Mouse (Mus musculus) kidney, adult 2 months (tissue): ENCODE results near the gene Olfr247. TPM values are rescaled to one million over a fixed set of nuclear protein-coding genes. Genes with fewer than 3 reads are reported as not detected.

Experiments used
- DNase-seq: peaks from one replicate; pipeline ENCODE4 v3.0.0; 2021
- H3K27ac ChIP-seq: fragments of 200-500 bp; 2 replicates; pipeline ENCODE4 v1.5.1; 2012; ENCODE audit warnings: low read depth, low read length, control low read depth, inconsistent platforms; ENCODE audit not compliant: insufficient read depth
- H3K27me3 ChIP-seq: fragments of 200-500 bp; replicated peaks from 2 replicates; pipeline ENCODE4 v1.6.1; 2012; ENCODE audit warnings: mild to moderate bottlenecking, moderate library complexity, low read length, inconsistent platforms; ENCODE audit not compliant: control insufficient read depth, insufficient read depth
- H3K36me3 ChIP-seq: fragments of 200-500 bp; 2 replicates; pipeline ENCODE4 v1.6.1; 2012; ENCODE audit warnings: mild to moderate bottlenecking, moderate library complexity, low read length, inconsistent platforms; ENCODE audit not compliant: control insufficient read depth, insufficient read depth
- H3K4me1 ChIP-seq: fragments of 200-500 bp; 2 replicates; pipeline ENCODE4 v1.6.1; 2011; ENCODE audit warnings: low read length; ENCODE audit not compliant: control insufficient read depth, insufficient read depth
- H3K4me3 ChIP-seq: fragments of 200-500 bp; 2 replicates; pipeline ENCODE4 v1.5.1; 2011; ENCODE audit warnings: mild to moderate bottlenecking, low read depth, low read length, control low read depth; ENCODE audit not compliant: insufficient read depth
- CTCF ChIP-seq: fragments of 200-500 bp; conservative IDR thresholded peaks from 2 replicates; pipeline ENCODE4 v1.5.1; 2011; ENCODE audit warnings: low read depth, mild to moderate bottlenecking, control low read depth, low read length, moderate library complexity, mixed read lengths; ENCODE audit not compliant: insufficient read depth, insufficient read length
- POLR2A ChIP-seq: fragments of 200-500 bp; IDR thresholded peaks from one replicate; pipeline ENCODE4 v1.6.1; 2011; ENCODE audit warnings: low read depth, low read length, control low read depth
- WGBS: fragments of 180-500 bp; shearing (Covaris S2); methylation state at CpG from one replicate; pipeline ENCODE4 v1.1.7; 2018; 5-methylcytosine and 5-hydroxymethylcytosine counted together
- polyA plus RNA-seq: library from polyadenylated mRNA; depleted of rRNA; stranded (reverse); fragments of >200 nt; gene quantifications from 2 replicates; pipeline ENCODE4 v1.2.3, GENCODE M21; 2012; rRNA removed

Gene Olfr247
- polyA plus RNA-seq, 1 experiment = not detected

GRCm38 (mm10) chr10:129949000-129949399 is 26.9 kb downstream of the Olfr247 start, which contains the start of gene Olfr818:
Olfr818 (minus strand) TSS chr10:129949100.
- 78% methylated on average over 2 of the region's 2 CpGs for WGBS

More at GRCm38 (mm10) chr10:129949000-129949399, 26.9 kb downstream of the Olfr247 start, which contains the start of gene Olfr818:
- no peak within 1 kb of the TSS for H3K27ac ChIP-seq
- H3K27me3 ChIP-seq = no peaks in the 10 kb centered on the region
- TF ChIP-seq POLR2A = no peak
- TF ChIP-seq CTCF = no peak
- no peaks in the 10 kb centered on the region for H3K36me3 ChIP-seq
- H3K4me3 ChIP-seq = no peak within 1 kb of the TSS
- DNase-seq = no peak
- H3K4me1 ChIP-seq = no peaks in the 10 kb centered on the region

Other genes starting within 250 kb of the Olfr247 start
- not detected in 2 replicates for gene Olfr805, start 246.8 kb downstream of the Olfr247 start, polyA plus RNA-seq
- gene Olfr806, start 234.2 kb downstream of the Olfr247 start, polyA plus RNA-seq = not detected in 2 replicates
- not detected in 2 replicates for gene Olfr807, start 218.3 kb downstream of the Olfr247 start, polyA plus RNA-seq
- not detected in 2 replicates for gene Olfr808, start 210.7 kb downstream of the Olfr247 start, polyA plus RNA-seq
- gene Olfr809, start 201.5 kb downstream of the Olfr247 start, polyA plus RNA-seq = not detected in 2 replicates
- not detected in 2 replicates for gene Olfr810, start 181.2 kb downstream of the Olfr247 start, polyA plus RNA-seq
- gene Olfr811, start 171.7 kb downstream of the Olfr247 start, polyA plus RNA-seq = not detected in 2 replicates
- not detected in 2 replicates for gene Olfr812, start 130.0 kb downstream of the Olfr247 start, polyA plus RNA-seq
- not detected in 2 replicates for gene Olfr813, start 120.8 kb downstream of the Olfr247 start, polyA plus RNA-seq
- not detected in 2 replicates for gene Olfr814, start 96.3 kb downstream of the Olfr247 start, polyA plus RNA-seq
- not detected in 2 replicates for gene Olfr815, start 70.3 kb downstream of the Olfr247 start, polyA plus RNA-seq
- not detected in 2 replicates for gene Olfr816, start 60.5 kb downstream of the Olfr247 start, polyA plus RNA-seq
- gene Olfr818, start 27.0 kb downstream of the Olfr247 start, polyA plus RNA-seq = not detected in 2 replicates
- not detected in 2 replicates for gene Olfr819, start 8.9 kb downstream of the Olfr247 start, polyA plus RNA-seq
- gene Gm10310, start 8.9 kb upstream of the Olfr247 start, polyA plus RNA-seq = not detected in 2 replicates
- not detected in 2 replicates for gene Olfr820, start 36.5 kb upstream of the Olfr247 start, polyA plus RNA-seq
- not detected in 2 replicates for gene Olfr821, start 54.2 kb upstream of the Olfr247 start, polyA plus RNA-seq
- gene Olfr822, start 95.1 kb upstream of the Olfr247 start, polyA plus RNA-seq = not detected in 2 replicates
- gene Olfr823, start 139.2 kb upstream of the Olfr247 start, polyA plus RNA-seq = not detected in 2 replicates
- gene Olfr824, start 153.9 kb upstream of the Olfr247 start, polyA plus RNA-seq = not detected in 2 replicates
- gene Olfr825, start 190.6 kb upstream of the Olfr247 start, polyA plus RNA-seq = not detected in 2 replicates
- not detected in 2 replicates for gene Olfr826, start 208.0 kb upstream of the Olfr247 start, polyA plus RNA-seq
- gene Olfr827, start 238.3 kb upstream of the Olfr247 start, polyA plus RNA-seq = not detected in 2 replicates